8 mouse cellular contexts compared by ENCODE assay signal in genomic region chr10:81230438-81231332, GRCm38 (mm10). TPM values are rescaled to one million over a fixed set of nuclear protein-coding genes. Genes with fewer than 3 reads are reported as not detected.
A peak's percentile ranks its signal among the peaks of the same experiment; 100 is the strongest.
DNase-seq lines count a peak whose midpoint lies in the region; TF ChIP-seq lines count a peak whose summit lies in the region.

Atcay (minus strand) TSS chr10:81230833.

- no peak within 1 kb of the TSS for H3K4me3 ChIP-seq in myocyte

- peaks cover 6% of the 10 kb centered on the region for H3K27me3 ChIP-seq in myocyte (ENCODE audit: control insufficient read depth, insufficient read depth, insufficient read length)

- peak within 1 kb of the TSS; percentile 24 for H3K4me2 ChIP-seq in myocyte (ENCODE audit: low read depth)

- no peaks in the 10 kb centered on the region for H3K36me3 ChIP-seq in myocyte (ENCODE audit: control insufficient read depth, insufficient read depth)

- no peak for TF ChIP-seq POLR2A in myocyte (IDR thresholded peaks at IDR 0.05; ENCODE audit: insufficient read length, low read depth)

- DNase-seq in lung, postnatal 10 days: peak; percentile 36
- no peak for DNase-seq in lung, adult 18-20 months
- DNase-seq in cerebellum, adult 9-10 months: peak; percentile 89
- peak; percentile 83 to 84 for DNase-seq in frontal cortex, postnatal 10 days (ENCODE audit: low spot score in 2 of 2)
- peak; percentile 70 to 75 for DNase-seq in layer of hippocampus, postnatal 25 days (ENCODE audit: extremely low spot score in 1 of 2, low spot score in 1 of 2)
- no peak for DNase-seq in spleen, postnatal 14 days (ENCODE audit: low spot score in 2 of 2)
- DNase-seq in spleen, postnatal 36 days (ENCODE audit: low spot score in 2 of 2): no peak

- no peak within 1 kb of the TSS for H3ac ChIP-seq in myocyte (ENCODE audit: control insufficient read depth, insufficient read length)

- H3K79me2 ChIP-seq in myocyte (ENCODE audit: control insufficient read depth, insufficient read depth): no peaks in the 10 kb centered on the region

TF ChIP-seq in myocyte, 11 proteins besides CTCF, POLR2A, EP300 and RAD21:
- TF ChIP-seq POLR2AphosphoS2 (IDR thresholded peaks at IDR 0.05; ENCODE audit: insufficient read length, low read depth): no peak
- TF ChIP-seq REST (IDR thresholded peaks at IDR 0.05; ENCODE audit: insufficient read depth, insufficient read length): no peak
- TF ChIP-seq MYOG (IDR thresholded peaks at IDR 0.05; ENCODE audit: control insufficient read depth in 1 of 3, insufficient read depth in 1 of 3, insufficient read length in 2 of 3, low read depth in 2 of 3): no peak
- no peak for TF ChIP-seq USF1 (IDR thresholded peaks at IDR 0.05; ENCODE audit: low read depth)
- no peak for TF ChIP-seq E2F4 (IDR thresholded peaks at IDR 0.05; ENCODE audit: insufficient read depth)
- TF ChIP-seq MAX (IDR thresholded peaks at IDR 0.05; ENCODE audit: low read depth): no peak

RNA-seq across cellular contexts. Expression of gene Atcay, which starts in this region (rescaled TPM):
- 100 to 1,000 TPM; 154 to 155 TPM for total RNA-seq in layer of hippocampus, postnatal 25 days (2021)
- polyA plus RNA-seq in myocyte (2012; fragmentation: generic; extraction: Trizol): 0.11 TPM

Comparison
In these comparisons a context has a peak if more than half of its experiments do, and no peak if none do; other contexts are left out.
1. DNase-seq: peak in lung, postnatal 10 days (single experiment), cerebellum, adult 9-10 months (single experiment), frontal cortex, postnatal 10 days (2 of 2) and layer of hippocampus, postnatal 25 days (2 of 2); none in lung, adult 18-20 months (0 of 2), spleen, postnatal 14 days (0 of 2) and spleen, postnatal 36 days (0 of 2).